Mouse (Mus musculus) naive thymus-derived CD4-positive, alpha-beta T cell, adult 5 months (primary cell): ENCODE measurements around the gene Scamp2. TPM values are rescaled to one million over a fixed set of nuclear protein-coding genes. Genes with fewer than 3 reads are reported as not detected.

Experiments
- polyA plus RNA-seq: library from polyadenylated mRNA; unstranded; fragments of 100-300 nt; shearing (Covaris generic); gene quantifications from one replicate; pipeline ENCODE4 v1.2.1, GENCODE M21; 2017

Gene Scamp2
- 71.5 TPM for polyA plus RNA-seq

DNA sequence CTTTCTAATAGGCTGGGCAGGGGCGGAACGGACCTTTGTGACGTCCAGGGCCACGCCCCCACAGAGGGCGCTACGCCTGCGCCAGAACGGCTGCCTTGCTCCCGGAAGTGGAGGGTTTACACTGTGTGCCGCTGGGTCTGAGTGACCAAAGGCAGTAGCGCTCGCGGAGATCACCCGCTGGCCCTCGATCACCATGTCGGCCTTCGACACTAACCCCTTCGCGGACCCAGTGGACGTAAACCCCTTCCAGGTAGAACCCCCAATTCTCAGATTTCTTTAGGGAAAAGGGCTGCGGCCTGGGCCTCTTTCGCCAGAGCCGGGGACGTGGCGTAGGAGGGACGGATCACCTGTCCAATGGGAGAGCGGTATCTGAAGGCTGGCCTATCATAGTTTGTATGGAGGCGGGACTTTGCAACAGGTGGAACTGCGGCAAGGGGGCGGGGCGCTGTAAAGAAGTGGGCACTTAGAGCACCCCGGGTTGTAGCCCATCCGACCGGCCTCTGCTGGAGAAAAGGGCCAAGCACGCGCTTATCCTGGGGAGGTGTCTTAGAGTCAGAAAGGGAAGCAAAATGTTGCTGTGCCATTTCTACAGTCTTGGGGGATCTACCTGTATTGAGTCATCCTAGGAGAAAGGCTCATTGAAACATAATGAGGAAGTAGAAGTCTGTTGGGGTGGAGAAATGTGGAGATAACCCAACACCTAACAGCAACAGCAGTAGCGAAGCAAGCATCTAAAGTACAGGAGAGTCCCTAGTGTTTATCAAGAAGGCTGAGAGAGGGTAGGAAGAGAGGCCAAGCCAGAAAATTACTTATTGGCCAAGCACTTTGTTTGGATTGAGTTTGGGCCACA, at the start of gene Scamp2:
TSS of gene Scamp2 (plus strand) at position 83 of the 850 bp plus-strand sequence.

DNA sequence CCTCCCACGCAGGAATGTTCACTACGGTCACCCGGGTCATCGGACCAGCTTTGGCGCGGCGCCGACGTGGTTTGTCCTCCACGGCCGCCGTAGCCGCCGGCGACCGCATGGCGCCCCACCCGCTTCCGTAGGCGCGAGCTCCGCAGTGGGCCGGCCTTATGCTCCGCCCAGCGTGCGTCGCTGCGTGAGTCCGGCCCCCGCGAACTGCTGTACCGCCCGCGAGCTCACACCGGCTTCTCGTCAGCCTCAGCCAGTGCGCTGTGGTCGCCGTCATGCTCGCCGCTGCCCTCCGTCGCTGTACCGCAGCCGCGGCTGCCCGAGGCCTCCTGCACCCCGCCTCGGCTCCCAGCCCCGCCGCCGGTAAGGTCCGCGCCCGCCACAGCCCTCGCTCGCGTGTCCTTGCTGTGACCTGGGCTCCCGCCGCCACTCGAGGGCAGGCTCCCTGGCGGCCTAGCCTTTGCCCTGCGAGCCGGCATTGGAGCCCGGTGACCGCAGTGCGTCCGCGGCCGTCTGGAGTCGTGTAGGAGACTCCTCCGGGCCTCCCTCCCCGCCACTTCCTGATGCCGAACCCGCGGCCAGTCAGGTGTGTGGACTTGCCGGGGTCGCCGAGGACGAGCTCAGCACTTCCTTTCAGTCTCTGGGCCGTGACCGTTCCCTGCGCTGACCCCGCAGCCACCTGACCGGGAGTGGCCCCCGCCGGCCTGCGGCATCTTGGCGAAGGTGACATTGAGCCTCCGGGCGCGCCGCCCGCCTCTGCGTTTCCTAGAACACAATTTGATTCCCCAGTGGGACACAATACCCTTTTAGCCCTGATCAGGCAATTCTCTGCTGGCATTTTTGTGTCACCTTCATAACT, 39.5 kb upstream of the Scamp2 start, which contains the start of gene Cox5a:
TSS of gene Cox5a (plus strand) at position 219 of the 856 bp plus-strand sequence.

DNA sequence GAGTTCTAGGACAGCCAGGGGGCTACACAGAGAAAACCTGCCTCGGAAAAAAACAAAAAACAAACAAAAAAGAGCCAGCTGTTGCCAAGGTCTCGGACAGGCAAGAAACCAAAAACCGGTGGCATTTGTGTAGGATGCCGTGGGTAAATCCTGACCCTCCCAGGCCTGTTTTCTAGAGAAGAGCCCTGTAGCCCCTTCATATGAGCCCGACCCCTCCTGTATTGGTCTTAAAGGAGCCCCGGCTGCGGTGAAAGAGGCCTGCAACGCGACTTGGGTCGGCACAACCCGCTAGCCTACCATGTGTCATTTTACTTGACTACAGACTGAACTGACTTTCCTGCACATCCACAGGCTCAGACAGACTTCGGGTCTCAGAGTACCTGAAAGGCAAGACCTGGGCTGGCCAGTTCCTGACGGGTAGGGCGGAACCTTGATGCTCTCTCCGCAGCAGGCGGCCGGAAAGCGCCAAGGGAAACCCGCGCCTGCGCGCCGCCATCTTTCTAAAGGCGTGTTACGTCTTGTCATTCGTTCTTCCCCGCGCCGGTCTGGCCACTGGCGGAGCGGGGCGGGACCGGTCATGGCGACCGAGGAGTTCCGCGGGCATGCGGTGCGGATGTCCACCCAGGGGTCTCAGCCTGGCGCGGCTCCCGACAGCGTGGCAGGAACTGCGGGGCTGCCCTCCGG, 23.6 kb upstream of the Scamp2 start, which contains the start of gene Fam219b:
TSS of gene Fam219b (plus strand) at position 485 of the 684 bp plus-strand sequence.

DNA sequence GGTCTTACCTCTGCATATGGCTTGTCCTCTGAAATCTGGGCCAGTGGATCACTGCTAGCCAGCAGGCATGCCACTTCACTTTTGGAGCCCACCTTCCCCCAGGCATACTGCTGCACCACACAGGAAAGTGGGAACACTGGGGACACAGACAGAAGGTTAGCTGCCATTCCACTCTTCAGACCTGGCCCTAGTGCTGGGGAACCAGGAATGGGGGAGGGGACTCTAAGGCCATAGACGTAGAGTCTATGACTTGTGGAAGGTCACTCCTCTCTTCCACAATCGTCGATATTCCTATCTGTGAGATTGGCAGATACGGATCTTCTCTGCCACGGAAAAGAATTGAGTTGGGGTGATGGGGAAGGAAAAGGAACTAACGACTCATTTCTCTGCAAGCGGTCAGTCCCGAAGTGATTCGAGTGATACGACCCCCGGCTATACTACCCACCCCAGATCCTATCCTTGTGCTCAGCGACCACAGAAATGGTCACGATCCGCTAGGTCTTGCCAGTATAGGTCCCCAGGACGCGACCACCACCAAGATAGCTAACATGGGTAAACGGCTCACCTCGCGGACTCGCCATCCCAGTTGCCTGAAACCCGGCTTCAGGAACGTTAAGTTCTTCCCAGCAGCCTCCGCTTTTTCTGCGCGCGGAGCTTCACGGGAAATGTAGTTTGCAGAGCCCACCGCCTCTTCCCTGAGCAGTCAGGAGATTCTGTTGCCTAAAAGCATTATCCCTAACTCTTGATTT, 8.4 kb upstream of the Scamp2 start, which contains the start of gene Mpi:
TSS of gene Mpi (minus strand) at position 625 of the 749 bp plus-strand sequence.

DNA sequence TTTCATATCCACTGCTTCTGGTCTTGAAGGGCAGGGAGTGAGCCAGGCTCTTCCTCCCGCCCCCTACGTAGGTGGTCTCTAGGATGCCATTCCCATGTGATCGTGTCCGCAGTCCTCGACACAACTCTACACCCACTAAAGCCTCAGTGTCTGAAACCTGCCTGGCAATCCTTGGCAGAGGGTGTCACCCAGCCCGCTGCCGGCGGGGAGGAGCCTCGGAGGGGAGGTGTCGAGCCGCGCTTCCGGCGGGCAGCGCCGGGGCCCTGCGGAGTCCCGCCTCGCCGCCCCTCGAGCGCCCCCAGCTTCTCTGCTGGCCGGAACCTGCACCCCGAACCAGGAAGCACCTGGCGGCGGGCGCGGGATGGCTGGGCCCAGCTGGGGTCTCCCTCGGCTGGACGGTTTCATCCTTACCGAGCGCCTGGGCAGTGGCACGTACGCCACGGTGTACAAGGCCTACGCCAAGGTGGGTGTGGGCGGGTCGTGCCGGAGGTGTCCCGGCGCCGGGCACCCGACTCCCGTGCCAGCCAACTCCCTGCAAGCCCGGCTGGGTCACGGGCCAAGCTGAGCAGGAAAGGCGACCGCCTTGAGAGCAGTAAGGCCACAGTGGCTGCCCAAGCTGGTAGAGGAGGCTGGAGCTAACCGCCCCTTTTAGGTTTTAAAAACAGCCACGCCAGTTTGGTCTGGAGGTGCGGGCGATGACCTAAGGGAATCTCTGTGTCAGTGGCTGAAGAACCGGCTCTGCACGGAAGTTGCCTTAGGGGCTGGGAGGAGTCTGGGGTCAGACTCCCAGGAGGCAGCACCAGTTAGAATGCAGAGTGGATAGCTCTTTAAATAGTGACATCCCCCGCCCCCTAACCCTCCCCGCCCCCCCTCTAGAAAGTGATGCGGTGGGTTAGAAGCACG, 28.7 kb downstream of the Scamp2 start, which contains the start of gene Ulk3:
TSS of gene Ulk3 (plus strand) at position 229 of the 903 bp plus-strand sequence.

DNA sequence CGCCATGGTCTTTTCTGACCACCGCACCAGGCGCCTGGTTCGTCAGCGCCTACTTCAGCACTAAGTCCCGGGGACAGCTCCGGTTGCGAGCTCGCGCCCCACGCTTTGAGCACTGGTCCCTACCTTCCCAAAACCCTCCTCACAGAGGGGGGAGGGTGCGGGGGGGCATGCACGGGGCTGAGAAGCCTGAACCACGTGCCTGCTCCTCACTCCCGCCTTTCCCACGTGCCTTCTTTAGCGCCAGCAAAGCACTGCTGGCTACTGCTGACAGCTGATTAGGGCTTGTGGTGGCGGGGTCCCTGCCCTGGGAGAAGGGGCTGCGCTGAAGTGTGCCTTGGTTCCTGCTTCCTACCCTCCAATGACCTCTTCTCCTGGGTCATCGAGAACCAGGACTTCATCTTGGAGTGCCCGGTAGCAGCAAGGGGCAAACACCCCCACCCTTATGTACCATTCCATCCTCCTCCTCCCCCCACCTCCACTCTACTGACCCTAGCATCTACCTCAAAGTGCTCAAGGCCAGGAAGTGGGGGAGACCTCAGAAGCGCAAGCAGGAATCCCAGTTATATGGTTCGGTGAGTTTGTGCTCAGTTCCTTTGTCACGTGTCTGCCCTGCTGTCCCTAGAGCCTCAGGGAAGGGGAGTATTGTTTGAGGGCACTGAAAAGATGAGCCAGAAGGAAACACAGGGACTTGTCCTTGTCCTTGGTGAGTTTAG, 45.6 kb downstream of the Scamp2 start, which contains the start of gene Cplx3:
TSS of gene Cplx3 (minus strand) at position 143 of the 713 bp plus-strand sequence.

DNA sequence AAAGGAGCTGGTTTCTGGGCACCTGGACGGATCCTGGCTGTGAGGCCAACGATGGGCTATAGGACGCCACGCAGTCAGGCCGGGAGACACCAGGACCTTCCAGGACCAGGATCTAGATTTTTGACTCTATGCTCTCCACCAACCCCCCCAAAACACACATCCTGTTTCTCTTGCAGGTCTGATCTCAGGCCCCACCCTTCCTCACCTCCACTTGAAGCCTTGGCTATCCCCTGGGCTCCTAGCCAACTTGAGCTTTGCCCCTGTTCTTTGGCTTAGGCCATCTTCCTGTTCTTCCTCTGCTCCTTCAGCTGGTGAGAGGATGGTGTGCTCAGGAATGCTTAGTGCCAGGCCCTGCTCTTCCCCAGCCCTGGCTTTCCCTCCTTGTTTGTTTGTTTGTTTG, 59.9 kb downstream of the Scamp2 start, which contains the start of gene Lman1l:
TSS of gene Lman1l (minus strand) at position 101 of the 400 bp plus-strand sequence.

Other genes with a start within 250 kb of the Scamp2 start
- 155 TPM for gene Ppcdc, start 120.8 kb upstream of the Scamp2 start, polyA plus RNA-seq
- gene Scamp5, start 92.9 kb upstream of the Scamp2 start, polyA plus RNA-seq = 0.10 TPM
- not detected for gene Rpp25, start 56.9 kb upstream of the Scamp2 start, polyA plus RNA-seq
- gene Cox5a, start 39.7 kb upstream of the Scamp2 start, polyA plus RNA-seq = 213 TPM
- gene Fam219b, start 23.4 kb upstream of the Scamp2 start, polyA plus RNA-seq = 15.4 TPM
- 11.9 TPM for gene Mpi, start 8.2 kb upstream of the Scamp2 start, polyA plus RNA-seq
- gene Ulk3, start 28.5 kb downstream of the Scamp2 start, polyA plus RNA-seq = 69.7 TPM
- gene Cplx3, start 45.3 kb downstream of the Scamp2 start, polyA plus RNA-seq = not detected
- not detected for gene Lman1l, start 59.8 kb downstream of the Scamp2 start, polyA plus RNA-seq
- 85.6 TPM for gene Csk, start 92.7 kb downstream of the Scamp2 start, polyA plus RNA-seq
- gene Cyp1a2, start 122.8 kb downstream of the Scamp2 start, polyA plus RNA-seq = not detected
- gene Cyp1a1, start 127.0 kb downstream of the Scamp2 start, polyA plus RNA-seq = not detected
- gene Edc3, start 147.6 kb downstream of the Scamp2 start, polyA plus RNA-seq = 34.0 TPM
- gene Clk3, start 204.9 kb downstream of the Scamp2 start, polyA plus RNA-seq = 255 TPM